Mouse (Mus musculus) WW6 (cell line): ENCODE measurements around the gene Spib.
A peak's percentile ranks its signal among the peaks of the same experiment; 100 is the strongest.

Experiments
- DNase-seq: peaks from one replicate; pipeline ENCODE4 v3.0.0-alpha.2; 2013; ENCODE audit warnings: low read depth, low spot score

Spib gene

GRCm38 (mm10) chr7:44548497-44549087 is 16.7 kb upstream of the Spib start, which contains the start of gene Pold1:
Gene Pold1 (minus strand): TSS chr7:44548849.
- peak; percentile 99 for DNase-seq

- DNase-seq, result no peak
These were observed 15.9 kb upstream of the Spib start for GRCm38 (mm10) chr7:44547725-44548124.

- no peak for DNase-seq
These were observed 15.2 kb upstream of the Spib start for GRCm38 (mm10) chr7:44547041-44547440.

- no peak for DNase-seq
These were observed 14.4 kb upstream of the Spib start for GRCm38 (mm10) chr7:44546274-44546673.

GRCm38 (mm10) chr7:44543071-44543470 is 11.2 kb upstream of the Spib start:
- DNase-seq, result no peak

- DNase-seq, result no peak
These were observed 10.7 kb upstream of the Spib start for GRCm38 (mm10) chr7:44542555-44542954.

GRCm38 (mm10) chr7:44538756-44539624 is 7.1 kb upstream of the Spib start:
- no peak for DNase-seq

GRCm38 (mm10) chr7:44537496-44537895 is 5.6 kb upstream of the Spib start:
- no peak for DNase-seq

GRCm38 (mm10) chr7:44537009-44537408 is 5.1 kb upstream of the Spib start:
- no peak for DNase-seq

GRCm38 (mm10) chr7:44536590-44536968 is 4.7 kb upstream of the Spib start:
- no peak for DNase-seq

- no peak for DNase-seq
These were observed 4.1 kb upstream of the Spib start for GRCm38 (mm10) chr7:44535657-44536589.

GRCm38 (mm10) chr7:44534656-44535441 is 3.0 kb upstream of the Spib start:
- DNase-seq, result no peak

- DNase-seq, result no peak
These were observed 2.4 kb upstream of the Spib start for GRCm38 (mm10) chr7:44534242-44534641.

GRCm38 (mm10) chr7:44533746-44534045 is 1.8 kb upstream of the Spib start:
- DNase-seq, result no peak

GRCm38 (mm10) chr7:44532918-44533745 is 1.3 kb upstream of the Spib start:
- DNase-seq, result no peak

- DNase-seq, result no peak
These were observed 664 bp downstream of the Spib start for GRCm38 (mm10) chr7:44531207-44531606.

GRCm38 (mm10) chr7:44530507-44530906 is 1.4 kb downstream of the Spib start:
- DNase-seq, result no peak

GRCm38 (mm10) chr7:44529518-44529917 is 2.4 kb downstream of the Spib start:
- no peak for DNase-seq

- DNase-seq, result no peak
These were observed 4.1 kb downstream of the Spib start for GRCm38 (mm10) chr7:44527483-44528398.
